Mouse (Mus musculus) liver, postnatal 0 days (tissue): ENCODE measurements at regions not wholly inside any gene's neighbourhood (a gene's known extent, or its start where the extent isn't known, plus 50 kb on each side); places are given as distances from the start of the nearest gene placed in this dataset.

Experiments used
- CTCF ChIP-seq: sonication (generic); IDR thresholded peaks from 2 replicates; pipeline ENCODE4 v1.5.1; 2016; ENCODE audit warnings: antibody characterized with exemption, low read depth
- EP300 ChIP-seq: IDR thresholded peaks from 2 replicates; pipeline ENCODE4 v1.6.1; 2016; ENCODE audit warnings: antibody characterized with exemption, low read depth, mild to moderate bottlenecking

GRCm38 (mm10) chr9:60965641-60966040, 171.3 kb downstream of the Uaca start:
- TF ChIP-seq EP300 (no peak), CTCF (no peak)
